Mouse (Mus musculus) CD4-positive, CD25-positive, alpha-beta regulatory T cell (primary cell): Measurements from ENCODE around the gene Pld3. TPM values are rescaled to one million over a fixed set of nuclear protein-coding genes. Genes with fewer than 3 reads are reported as not detected.

Experiments used
- polyA plus RNA-seq: library from polyadenylated mRNA; unstranded; fragments of 100-300 nt; shearing (Covaris generic); gene quantifications from one replicate; pipeline ENCODE4 v1.2.1, GENCODE M21; 2017

Pld3 gene
- 148 TPM for polyA plus RNA-seq

GRCm38 (mm10) chr7:27552931-27553513, at the start of gene Pld3, which contains the start of gene 2310022A10Rik:
Gene Pld3 (minus strand): TSS chr7:27553218.
Gene 2310022A10Rik (plus strand): TSS chr7:27553233.

GRCm38 (mm10) chr7:27591266-27592216, 38.5 kb upstream of the Pld3 start, which contains the start of gene Akt2:
Gene Akt2 (plus strand): TSS chr7:27591552.

DNA sequence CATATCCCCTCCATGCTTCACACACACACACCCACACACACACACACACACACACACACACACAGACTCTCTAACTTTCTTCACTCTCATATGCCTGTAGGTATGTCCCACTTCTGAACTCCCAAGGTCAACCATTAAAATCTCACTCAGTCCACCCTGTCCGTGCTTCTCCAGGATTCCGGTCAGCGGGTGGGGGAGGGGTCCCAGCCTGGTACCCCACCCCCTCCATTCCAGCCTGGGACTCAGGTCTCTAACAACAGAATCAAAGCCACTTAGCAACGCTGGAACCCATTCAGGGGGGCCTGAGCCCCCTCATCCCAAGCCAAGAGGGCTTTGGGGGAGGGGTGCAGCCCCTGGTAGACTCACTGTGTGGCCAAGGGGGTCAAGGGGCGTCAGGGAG, 30.1 kb downstream of the Pld3 start, which contains the start of gene Hipk4:
Gene Hipk4, plus strand, starts transcription at position 301 of the 400 bp plus-strand sequence.

DNA sequence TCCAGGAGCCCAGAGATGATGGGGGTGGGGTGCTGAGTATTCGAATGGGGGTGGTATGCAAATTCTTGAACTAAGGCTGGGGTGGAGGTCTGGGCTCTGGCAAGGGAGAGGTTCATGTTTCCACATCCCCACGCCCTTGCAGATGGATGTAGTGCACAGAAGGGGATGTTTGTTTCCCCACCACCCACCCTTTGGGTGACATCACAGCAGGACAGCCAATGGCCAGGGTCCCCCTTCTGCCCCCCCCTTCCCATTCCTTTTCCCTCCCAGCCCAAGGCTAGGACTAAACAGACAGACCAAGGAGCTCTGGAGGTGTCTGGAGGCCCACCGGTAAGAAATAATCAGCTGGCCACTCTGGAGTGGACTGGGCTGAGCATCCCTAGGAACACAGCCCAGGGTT, 54.0 kb downstream of the Pld3 start, which contains the start of gene Prx:
Gene Prx, plus strand, starts transcription at position 289 of the 400 bp plus-strand sequence.

GRCm38 (mm10) chr7:27486770-27487697, 66.0 kb downstream of the Pld3 start, which contains the start of gene Sertad1:
Gene Sertad1 (plus strand): TSS chr7:27486910.

Other genes starting within 250 kb of the Pld3 start
- gene Ltbp4, start 215.5 kb downstream of the Pld3 start, polyA plus RNA-seq, result 1.1 TPM
- 78.9 TPM for gene Shkbp1, start 197.2 kb downstream of the Pld3 start, polyA plus RNA-seq
- not detected for gene Gm20479, start 195.8 kb downstream of the Pld3 start, polyA plus RNA-seq
- 0.60 TPM for gene Sptbn4, start 105.5 kb downstream of the Pld3 start, polyA plus RNA-seq
- gene Blvrb, start 105.2 kb downstream of the Pld3 start, polyA plus RNA-seq, result 14.3 TPM
- 49.7 TPM for gene Sertad3, start 79.5 kb downstream of the Pld3 start, polyA plus RNA-seq
- gene Sertad1, start 66.3 kb downstream of the Pld3 start, polyA plus RNA-seq, result 60.6 TPM
- 0.44 TPM for gene Prx, start 53.9 kb downstream of the Pld3 start, polyA plus RNA-seq
- gene Hipk4, start 30.0 kb downstream of the Pld3 start, polyA plus RNA-seq, result 0.06 TPM
- 26.7 TPM for gene 2310022A10Rik, start within 50 bp of the Pld3 start, polyA plus RNA-seq
- gene Akt2, start 38.3 kb upstream of the Pld3 start, polyA plus RNA-seq, result 84.5 TPM
- gene Ttc9b, start 100.7 kb upstream of the Pld3 start, polyA plus RNA-seq, result not detected
- gene Map3k10, start 121.4 kb upstream of the Pld3 start, polyA plus RNA-seq, result 18.4 TPM
- gene Zfp607b, start 136.1 kb upstream of the Pld3 start, polyA plus RNA-seq, result 4.3 TPM
- 17.3 TPM for gene Zfp60, start 178.2 kb upstream of the Pld3 start, polyA plus RNA-seq